Mouse (Mus musculus): ENCODE data around the gene Commd6.

GRCm38 (mm10) chr14:101630548-101630947 lies 9.9 kb downstream of the Commd6 start:
- TF ChIP-seq GATA1 (IDR thresholded peaks at IDR 0.05; ENCODE audit: borderline replicate concordance, low read length): no peak
- no peak for TF ChIP-seq FLI1 (IDR thresholded peaks at IDR 0.05; ENCODE audit: low read length)
